Mouse (Mus musculus): ENCODE results near the gene Polrmt. TPM values are rescaled to one million over a fixed set of nuclear protein-coding genes. Genes with fewer than 3 reads are reported as not detected.

The Polrmt gene
- polyA plus RNA-seq, 1 experiment from 2014 or later: 49.6 TPM

- H3K27ac ChIP-seq: no peak overlapping the region
- peaks cover 18% of the 10 kb centered on the region for H3K27me3 ChIP-seq
- ATAC-seq (ENCODE audit: insufficient number of reproducible peaks, insufficient read depth, low FRiP score, low TSS enrichment): no peak
- 32% methylated on average over 52 of the region's 52 CpGs for WGBS
- no peak overlapping the region for H3K4me3 ChIP-seq
- H3K9me3 ChIP-seq: peaks cover 49% of the 10 kb centered on the region
- H3K4me1 ChIP-seq: no peaks in the 10 kb centered on the region
- 0 out of 2 replicates have a peak overlapping the region, but pooled peaks have one; percentile 5 for H3K4me2 ChIP-seq (replicated peaks)
- H3K36me3 ChIP-seq: peaks cover 76% of the 10 kb centered on the region
- H3K9ac ChIP-seq: no peak overlapping the region
Observed at GRCm38 (mm10) chr10:79735361-79735760, 11.0 kb downstream of the Polrmt start.

- H3K36me3 ChIP-seq: peaks cover 61% of the 10 kb centered on the region
- peaks cover 18% of the 10 kb centered on the region for H3K27me3 ChIP-seq
- no peaks in the 10 kb centered on the region for H3K4me1 ChIP-seq
- H3K27ac ChIP-seq: no peak overlapping the region
- H3K4me3 ChIP-seq: no peak overlapping the region
- no peak overlapping the region for H3K9ac ChIP-seq
- no peak for ATAC-seq (ENCODE audit: insufficient number of reproducible peaks, insufficient read depth, low FRiP score, low TSS enrichment)
- H3K9me3 ChIP-seq: peaks cover 34% of the 10 kb centered on the region
- WGBS: 94% methylated on average over 15 of the region's 15 CpGs
- H3K4me2 ChIP-seq (replicated peaks): no peak overlapping the region
Observed at GRCm38 (mm10) chr10:79733847-79734246, 12.5 kb downstream of the Polrmt start.

- 95% methylated on average over 1 of the region's 1 CpGs for WGBS
- H3K4me2 ChIP-seq (replicated peaks): no peak overlapping the region
- no peak overlapping the region for H3K9ac ChIP-seq
- no peak overlapping the region for H3K27ac ChIP-seq
- no peak for ATAC-seq (ENCODE audit: insufficient number of reproducible peaks, insufficient read depth, low FRiP score, low TSS enrichment)
- H3K27me3 ChIP-seq: peaks cover 18% of the 10 kb centered on the region
- peaks cover 48% of the 10 kb centered on the region for H3K36me3 ChIP-seq
- H3K4me1 ChIP-seq: no peaks in the 10 kb centered on the region
- H3K4me3 ChIP-seq: no peak overlapping the region
- H3K9me3 ChIP-seq: peaks cover 20% of the 10 kb centered on the region
Observed at GRCm38 (mm10) chr10:79732500-79732899, 13.9 kb downstream of the Polrmt start.

GRCm38 (mm10) chr10:79729357-79729965 lies 16.9 kb downstream of the Polrmt start:
- H3K4me1 ChIP-seq: no peaks in the 10 kb centered on the region
- 82% methylated on average over 13 of the region's 13 CpGs for WGBS
- no peak overlapping the region for H3K4me2 ChIP-seq (replicated peaks)
- H3K27ac ChIP-seq: no peak overlapping the region
- H3K27me3 ChIP-seq: no peaks in the 10 kb centered on the region
- no peak for ATAC-seq (ENCODE audit: insufficient number of reproducible peaks, insufficient read depth, low FRiP score, low TSS enrichment)
- H3K9ac ChIP-seq: no peak overlapping the region
- H3K36me3 ChIP-seq: peaks cover 17% of the 10 kb centered on the region
- H3K4me3 ChIP-seq: no peak overlapping the region
- H3K9me3 ChIP-seq: no peaks in the 10 kb centered on the region

DNA sequence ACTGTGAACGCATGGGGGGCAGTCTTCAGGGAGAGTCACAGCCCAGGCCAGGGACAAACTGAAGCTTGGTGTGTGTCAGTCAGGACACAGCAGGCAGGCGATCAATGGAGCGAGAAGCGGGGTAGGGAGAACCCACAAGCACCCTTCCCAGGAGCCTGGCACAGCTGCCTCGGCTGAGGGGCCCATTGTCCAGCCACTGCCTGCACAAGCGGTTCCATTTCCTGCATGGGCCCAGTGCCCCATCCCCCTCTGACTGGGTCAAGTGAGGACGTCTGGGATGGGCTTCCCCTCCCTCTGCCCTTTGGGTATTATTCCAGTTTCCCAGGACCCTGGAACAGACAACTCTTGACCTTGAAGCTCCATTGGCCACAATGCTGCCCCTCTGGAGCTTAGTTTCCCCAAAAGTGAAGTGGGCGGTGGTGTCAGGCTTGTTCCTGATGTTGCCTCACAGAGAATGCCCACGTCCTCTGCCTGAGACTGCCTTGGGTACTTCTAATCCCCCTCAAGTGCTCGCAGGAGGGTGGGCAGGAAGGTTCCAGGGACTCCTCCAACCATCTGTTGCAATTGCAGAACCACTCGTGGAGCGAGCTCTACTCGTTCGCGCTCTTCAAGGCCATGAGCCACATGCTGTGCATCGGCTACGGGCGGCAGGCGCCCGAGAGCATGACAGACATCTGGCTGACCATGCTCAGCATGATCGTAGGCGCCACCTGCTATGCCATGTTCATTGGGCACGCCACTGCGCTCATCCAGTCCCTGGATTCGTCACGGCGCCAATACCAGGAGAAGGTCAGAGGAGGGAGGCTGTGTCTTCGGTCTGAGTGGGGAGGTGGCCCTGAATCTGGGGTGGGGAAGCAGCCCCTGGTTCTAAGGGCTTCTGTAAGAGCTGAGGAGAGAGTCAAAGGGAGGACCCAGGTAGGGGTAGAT lies 17.8 kb downstream of the Polrmt start:
- Histone ChIP-seq H3K4me3 (no peak overlapping the region), H3K4me2 (replicated peaks) (no peak overlapping the region), H3K9me3 (no peaks in the 10 kb centered on the region), H3K27ac (no peak overlapping the region), H3K9ac (no peak overlapping the region), H3K4me1 (no peaks in the 10 kb centered on the region), H3K27me3 (no peaks in the 10 kb centered on the region), H3K36me3 (peaks cover 10% of the 10 kb centered on the region; the same call in 1 of the 2 replicates)
- ATAC-seq (ENCODE audit: insufficient number of reproducible peaks, insufficient read depth, low FRiP score, low TSS enrichment): no peak
- 75% methylated on average over 28 of the region's 28 CpGs for WGBS

- Histone ChIP-seq H3K27ac (no peak overlapping the region), H3K4me3 (no peak overlapping the region), H3K9ac (no peak overlapping the region), H3K9me3 (no peaks in the 10 kb centered on the region), H3K4me1 (no peaks in the 10 kb centered on the region), H3K27me3 (no peaks in the 10 kb centered on the region), H3K4me2 (replicated peaks) (no peak overlapping the region), H3K36me3 (no peaks in the 10 kb centered on the region)
- no peak for ATAC-seq (ENCODE audit: insufficient number of reproducible peaks, insufficient read depth, low FRiP score, low TSS enrichment)
- WGBS: 32% methylated on average over 11 of the region's 11 CpGs
Observed at GRCm38 (mm10) chr10:79726090-79726489, 20.3 kb downstream of the Polrmt start.

DNA sequence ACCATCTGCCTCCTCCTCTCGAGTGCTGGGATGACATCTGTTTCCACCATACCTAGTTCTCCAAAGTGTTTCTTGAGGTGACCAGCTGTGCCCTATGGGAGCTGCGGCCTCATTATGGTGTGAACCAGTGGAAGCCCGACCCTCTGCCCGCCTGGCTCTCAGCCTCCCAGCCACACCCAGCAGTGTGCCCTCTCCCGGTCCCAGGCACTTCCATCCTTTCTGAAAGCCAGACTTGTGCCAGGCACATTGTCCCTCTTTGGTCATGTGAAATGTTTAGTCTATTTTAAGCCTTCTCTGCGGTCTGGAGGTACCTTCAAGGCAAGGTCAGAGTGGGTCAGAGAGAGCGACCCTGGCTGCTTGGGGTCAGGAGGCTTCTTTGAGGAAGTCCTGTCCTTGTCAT lies 22.7 kb downstream of the Polrmt start:
- H3K9me3 ChIP-seq: no peaks in the 10 kb centered on the region
- H3K9ac ChIP-seq: no peak overlapping the region
- no peak overlapping the region for H3K27ac ChIP-seq
- ATAC-seq (ENCODE audit: insufficient number of reproducible peaks, insufficient read depth, low FRiP score, low TSS enrichment): no peak
- H3K36me3 ChIP-seq: no peaks in the 10 kb centered on the region
- no peak overlapping the region for H3K4me3 ChIP-seq
- H3K4me2 ChIP-seq (replicated peaks): no peak overlapping the region
- 70% methylated on average over 7 of the region's 7 CpGs for WGBS
- H3K4me1 ChIP-seq: no peaks in the 10 kb centered on the region
- H3K27me3 ChIP-seq: peaks cover 5% of the 10 kb centered on the region

DNA sequence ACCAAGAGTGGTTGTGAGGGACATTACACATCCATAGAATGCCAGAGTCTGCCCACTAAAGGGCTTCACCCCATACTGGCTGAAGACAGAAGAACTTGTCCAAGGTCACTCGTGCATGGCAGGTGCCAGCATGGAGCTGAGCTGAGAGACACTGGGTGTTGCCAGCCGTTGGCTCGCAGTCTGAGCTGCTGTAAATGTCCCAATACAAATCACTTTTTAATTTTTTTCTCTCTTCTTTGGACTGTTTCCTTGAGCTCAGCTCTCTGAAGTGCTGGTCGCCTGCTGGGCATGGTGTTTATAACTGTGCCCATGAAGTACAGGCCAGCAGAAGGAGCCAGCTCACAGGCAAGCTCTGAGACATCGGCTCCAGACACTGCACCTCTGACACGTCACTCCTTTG lies 23.3 kb downstream of the Polrmt start:
- H3K9ac ChIP-seq: no peak overlapping the region
- no peak overlapping the region for H3K4me3 ChIP-seq
- no peaks in the 10 kb centered on the region for H3K4me1 ChIP-seq
- H3K36me3 ChIP-seq: no peaks in the 10 kb centered on the region
- peaks cover 12% of the 10 kb centered on the region for H3K27me3 ChIP-seq
- WGBS: 67% methylated on average over 6 of the region's 6 CpGs
- H3K9me3 ChIP-seq: no peaks in the 10 kb centered on the region
- H3K4me2 ChIP-seq (replicated peaks): no peak overlapping the region
- no peak for ATAC-seq (ENCODE audit: insufficient number of reproducible peaks, insufficient read depth, low FRiP score, low TSS enrichment)
- no peak overlapping the region for H3K27ac ChIP-seq

DNA sequence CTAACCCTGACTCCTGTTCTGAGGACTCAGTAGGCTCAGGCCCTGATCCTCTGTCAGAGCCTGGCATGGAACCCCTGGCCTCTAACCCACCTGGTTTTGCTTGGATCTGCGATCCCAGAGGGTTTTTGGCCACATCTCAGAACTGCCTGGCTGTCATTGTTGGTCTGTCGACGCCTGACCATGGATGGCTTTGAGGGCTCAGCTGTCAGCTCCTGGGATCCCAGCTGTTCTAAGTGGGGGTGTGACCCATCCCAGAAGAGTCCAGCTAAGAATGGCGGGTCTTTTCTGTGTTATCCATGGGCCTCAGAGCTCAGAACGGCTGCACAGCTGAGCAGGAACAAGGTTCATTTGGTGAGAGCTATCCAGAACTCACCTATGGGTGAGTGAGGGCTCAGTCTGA lies 25.3 kb downstream of the Polrmt start:
- 66% methylated on average over 5 of the region's 5 CpGs for WGBS
- peaks cover 31% of the 10 kb centered on the region for H3K27me3 ChIP-seq
- H3K9ac ChIP-seq: no peak overlapping the region
- H3K36me3 ChIP-seq: no peaks in the 10 kb centered on the region
- H3K4me3 ChIP-seq: no peak overlapping the region
- no peak for ATAC-seq (ENCODE audit: insufficient number of reproducible peaks, insufficient read depth, low FRiP score, low TSS enrichment)
- H3K9me3 ChIP-seq: no peaks in the 10 kb centered on the region
- peaks cover 14% of the 10 kb centered on the region for H3K4me1 ChIP-seq
- no peak overlapping the region for H3K27ac ChIP-seq
- H3K4me2 ChIP-seq (replicated peaks): no peak overlapping the region

DNA sequence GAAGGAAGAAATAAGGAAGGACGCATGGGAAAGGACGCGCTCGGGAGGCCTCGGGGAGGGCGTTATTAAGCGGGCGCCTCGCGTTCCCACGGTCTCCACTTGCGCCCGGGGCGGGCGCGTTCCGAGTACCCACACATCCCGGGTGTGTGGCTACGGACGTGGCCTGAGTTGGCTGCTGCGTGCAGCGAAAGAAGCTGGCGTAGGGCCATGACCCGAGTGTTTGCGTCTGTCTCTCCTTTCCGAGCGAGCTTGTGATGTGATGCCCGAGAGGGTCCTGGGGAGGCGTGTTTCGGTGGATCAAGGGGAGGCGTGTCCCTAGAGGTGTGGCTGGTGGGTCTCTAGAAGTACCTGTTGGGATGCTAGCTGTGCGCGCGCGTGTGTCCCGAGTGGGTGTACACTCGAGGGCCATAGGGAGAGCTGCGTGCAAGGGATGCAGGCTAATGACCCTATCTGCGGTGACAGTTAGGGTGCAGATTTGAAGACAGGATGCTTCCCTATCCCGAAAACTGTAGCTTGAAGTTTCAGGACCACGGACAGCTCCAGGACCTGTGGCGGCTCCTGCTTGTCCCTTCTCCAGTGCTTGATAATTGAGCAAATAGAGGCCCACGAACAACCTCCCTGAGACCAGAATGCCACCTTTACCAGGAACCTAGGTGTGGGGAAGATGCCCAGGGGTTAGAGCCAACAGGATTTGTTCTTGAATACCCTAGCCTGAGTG lies 28.6 kb downstream of the Polrmt start:
- H3K36me3 ChIP-seq: no peaks in the 10 kb centered on the region
- no peak overlapping the region for H3K9ac ChIP-seq
- ATAC-seq (ENCODE audit: insufficient number of reproducible peaks, insufficient read depth, low FRiP score, low TSS enrichment): no peak
- WGBS: 5% methylated on average over 43 of the region's 43 CpGs
- H3K9me3 ChIP-seq: no peaks in the 10 kb centered on the region
- H3K4me3 ChIP-seq: peak overlapping the region; percentile 56
- H3K27me3 ChIP-seq: peaks cover 57% of the 10 kb centered on the region
- H3K27ac ChIP-seq: no peak overlapping the region
- peaks cover 14% of the 10 kb centered on the region for H3K4me1 ChIP-seq
- peak overlapping the region; percentile 98 for H3K4me2 ChIP-seq (replicated peaks)

- peaks cover 3% of the 10 kb centered on the region; the same call in 1 of the 2 replicates for H3K36me3 ChIP-seq
- no peak for ATAC-seq (ENCODE audit: insufficient number of reproducible peaks, insufficient read depth, low FRiP score, low TSS enrichment)
- no peaks in the 10 kb centered on the region for H3K9me3 ChIP-seq
- WGBS: under 1% methylated on average over 44 of the region's 44 CpGs
- H3K4me1 ChIP-seq: peaks cover 14% of the 10 kb centered on the region
- H3K27me3 ChIP-seq: peaks cover 57% of the 10 kb centered on the region
- H3K4me3 ChIP-seq: peak overlapping the region; percentile 56
- no peak overlapping the region for H3K27ac ChIP-seq
- H3K4me2 ChIP-seq (replicated peaks): peak overlapping the region; percentile 98
- peak overlapping the region; percentile 57 for H3K9ac ChIP-seq
Observed at GRCm38 (mm10) chr10:79716988-79717355, 29.4 kb downstream of the Polrmt start.
